Mouse (Mus musculus) ES-E14 (cell line): ENCODE measurements around the gene Olfr113.

Experiments used
- HCFC1 ChIP-seq: IDR thresholded peaks from 2 replicates; pipeline ENCODE4 v1.6.1; 2012; ENCODE audit warnings: low read length, inconsistent platforms, borderline replicate concordance; ENCODE audit not compliant: insufficient read depth
- ZC3H11A ChIP-seq: IDR thresholded peaks from 2 replicates; pipeline ENCODE4 v1.6.1; 2012; ENCODE audit warnings: low read depth, mild to moderate bottlenecking, inconsistent platforms, low read length, borderline replicate concordance

DNA sequence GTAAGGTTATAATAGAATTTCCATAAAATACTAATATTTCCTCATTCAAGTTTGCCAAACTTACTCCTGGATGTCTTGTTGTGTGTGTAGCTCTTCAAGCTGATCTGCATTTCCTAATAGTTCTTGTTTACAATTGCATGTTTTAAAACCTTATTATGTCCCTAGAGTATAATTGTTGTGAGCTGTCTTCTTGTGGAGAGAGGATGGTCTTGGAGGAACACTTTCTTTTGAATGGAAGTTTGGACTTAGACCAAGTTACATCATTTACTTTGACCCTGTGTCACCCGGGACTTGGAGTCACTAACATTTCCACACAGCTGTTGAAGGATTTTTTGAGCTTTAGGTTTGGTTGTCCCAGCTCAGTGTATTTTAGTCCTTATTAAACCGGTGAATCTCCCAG lies 49.5 kb upstream of the Olfr113 start, which contains the start of the genes Olfr115 and Olfr116:
- TF ChIP-seq HCFC1 (no peak), ZC3H11A (no peak)
